ENCODE assay signal across 8 mouse cellular contexts in the genomic region with DNA sequence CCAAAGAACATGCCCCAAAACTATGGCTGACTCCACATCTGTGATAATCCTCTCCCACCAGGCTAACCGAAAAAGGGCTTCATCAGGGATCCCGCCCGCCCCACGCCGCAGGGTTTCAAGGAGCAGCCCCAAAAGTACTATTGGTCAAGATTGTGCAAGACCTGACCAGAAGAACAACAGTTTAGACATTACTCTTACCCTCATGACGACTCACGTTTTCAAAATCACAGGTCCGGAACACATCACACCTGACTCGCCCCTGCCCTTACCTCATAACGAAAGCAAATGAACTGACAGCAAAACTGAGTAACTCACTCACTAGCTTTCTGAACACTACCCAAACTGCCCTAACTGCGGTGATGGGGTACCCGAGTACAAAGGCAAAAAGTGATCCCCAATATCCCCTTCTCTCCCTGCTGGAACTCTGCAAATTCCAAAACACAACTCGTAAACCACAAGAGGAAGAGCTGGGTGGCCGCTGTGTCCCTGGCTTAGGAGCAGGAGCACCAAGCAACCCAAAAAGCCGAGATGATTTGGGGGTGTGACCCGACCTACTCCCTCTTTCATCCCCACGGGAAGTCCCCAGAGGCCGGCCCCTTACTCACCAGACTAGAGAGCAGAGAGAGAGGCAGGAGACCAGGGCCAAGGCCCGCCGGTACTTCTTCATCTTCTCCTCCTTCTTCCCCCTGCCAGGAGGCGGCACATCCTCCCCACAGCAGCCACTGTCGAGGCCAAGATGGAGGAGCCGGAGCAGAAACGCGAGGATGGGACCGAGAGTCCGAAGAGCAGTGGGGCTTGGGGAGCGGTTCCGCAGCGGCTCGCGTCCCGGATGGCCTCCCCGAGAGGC. TPM values are rescaled to one million over a fixed set of nuclear protein-coding genes. Genes with fewer than 3 reads are reported as not detected.
DNase-seq lines count a peak whose midpoint lies in the region; ATAC-seq and TF ChIP-seq lines count a peak whose summit lies in the region.

No protein-coding gene starts in this region.

- peak overlapping the region; percentile 74 for H3K4me2 ChIP-seq in lung, postnatal 0 days (replicated peaks; ENCODE audit: low read depth, low read length)

- peaks cover 8% of the 10 kb centered on the region; the same call in 1 of the 2 replicates for H3K4me1 ChIP-seq in lung, postnatal 0 days (ENCODE audit: insufficient read depth, low read depth, low read length)

- peak; percentile 61 for DNase-seq in left cerebral cortex, postnatal 4 days
- DNase-seq in left cerebral cortex, postnatal 36 days (ENCODE audit: low spot score in 2 of 2), result no peak
- peak; percentile 63 for DNase-seq in R1 (ENCODE audit: low read depth, low spot score)
- peak; percentile 29 to 34 for DNase-seq in kidney, adult 8-10 months
- peak; percentile 75 for DNase-seq in lung, postnatal 0 days (ENCODE audit: low spot score)
- DNase-seq in right cerebral cortex, adult 18-20 months, result no peak

- WGBS in lung, postnatal 0 days, result under 1% methylated on average over 28 of the region's 34 CpGs

- no peak for TF ChIP-seq EP300 in lung, postnatal 0 days (IDR thresholded peaks at IDR 0.05)

- ATAC-seq in erythroid progenitor cell, adult 5-6 weeks (replicated peaks; ENCODE audit: low FRiP score, poor library complexity, severe bottlenecking), result peak; percentile 11; the same call in 1 of the 2 replicates
- peak; percentile 27 for ATAC-seq in lung, postnatal 0 days
- ATAC-seq in neutrophil, adult 5-6 weeks (ENCODE audit: extremely low read depth, insufficient number of reproducible peaks, low FRiP score, poor library complexity, severe bottlenecking), result peak; percentile 42

- H3K4me3 ChIP-seq in lung, postnatal 0 days (ENCODE audit: low read depth, low read length), result peak overlapping the region; percentile 84

- TF ChIP-seq CTCF in lung, postnatal 0 days (IDR thresholded peaks at IDR 0.05), result peak; percentile 55

- H3K9me3 ChIP-seq in lung, postnatal 0 days (ENCODE audit: low read length), result no peaks in the 10 kb centered on the region

- intact Hi-C loops in left cerebral cortex, postnatal 4 days (cut with DNase I), result loop anchor here (5.0 kb wide), 1 partner anchor 86 kb away; no protein-coding TSS in a partner anchor
- intact Hi-C loops in left cerebral cortex, postnatal 36 days (cut with DNase I), result loop anchor here (2.0 kb wide), 1 partner anchor 93 kb away; a partner anchor contains a TSS

- H3K27me3 ChIP-seq in lung, postnatal 0 days (replicated peaks; ENCODE audit: insufficient read depth, low read length), result no peaks in the 10 kb centered on the region

- peak overlapping the region; percentile 80 for H3K9ac ChIP-seq in lung, postnatal 0 days (replicated peaks; ENCODE audit: low read depth)

- peak overlapping the region; percentile 98 for H3K27ac ChIP-seq in lung, postnatal 0 days (ENCODE audit: low read length)

- no peaks in the 10 kb centered on the region for H3K36me3 ChIP-seq in lung, postnatal 0 days (ENCODE audit: insufficient read depth, low read length)

RNA-seq across cellular contexts. Expression of a gene that starts 0.6 kb away (rescaled TPM):
- total RNA-seq in left cerebral cortex, postnatal 4 days (2021), result 10 to 100 TPM; 38.3 to 44.8 TPM
- total RNA-seq in left cerebral cortex, postnatal 36 days (2021), result 10 to 100 TPM; 34.2 to 39.8 TPM
- total RNA-seq in erythroid progenitor cell, adult 5-6 weeks (2015; ENCODE audit: low replicate concordance), result 142 and 160 TPM in 2 replicates
- total RNA-seq in erythroid progenitor cell, adult 5-6 weeks (2017; ENCODE audit: low replicate concordance), result 248 and 268 TPM in 2 replicates
- polyA plus RNA-seq in lung, postnatal 0 days (2015; fragmentation: Nextera tagmentation; extraction: Ambion mirVana), result 13.1 and 14.7 TPM in 2 replicates
- 77.2 and 121 TPM in 2 replicates for total RNA-seq in neutrophil, adult 5-6 weeks (2017)

Comparison
In these comparisons a context has a peak if more than half of its experiments do, and no peak if none do; other contexts are left out.
1. DNase-seq: peak in left cerebral cortex, postnatal 4 days (single experiment), R1 (single experiment), kidney, adult 8-10 months (2 of 2) and lung, postnatal 0 days (single experiment); none in left cerebral cortex, postnatal 36 days (0 of 2) and right cerebral cortex, adult 18-20 months (single experiment).
2. Peak in every context shown above with its lines, with median percentiles within 50 percentile points of each other: ATAC-seq.